Mouse (Mus musculus): ENCODE measurements around the gene Ddit4l.
"Not testable (repeated sequence)": the region's sequence is repeated elsewhere in the genome, so short reads cannot be mapped to it uniquely, and the experiment has no call there.

Ddit4l gene

DNA sequence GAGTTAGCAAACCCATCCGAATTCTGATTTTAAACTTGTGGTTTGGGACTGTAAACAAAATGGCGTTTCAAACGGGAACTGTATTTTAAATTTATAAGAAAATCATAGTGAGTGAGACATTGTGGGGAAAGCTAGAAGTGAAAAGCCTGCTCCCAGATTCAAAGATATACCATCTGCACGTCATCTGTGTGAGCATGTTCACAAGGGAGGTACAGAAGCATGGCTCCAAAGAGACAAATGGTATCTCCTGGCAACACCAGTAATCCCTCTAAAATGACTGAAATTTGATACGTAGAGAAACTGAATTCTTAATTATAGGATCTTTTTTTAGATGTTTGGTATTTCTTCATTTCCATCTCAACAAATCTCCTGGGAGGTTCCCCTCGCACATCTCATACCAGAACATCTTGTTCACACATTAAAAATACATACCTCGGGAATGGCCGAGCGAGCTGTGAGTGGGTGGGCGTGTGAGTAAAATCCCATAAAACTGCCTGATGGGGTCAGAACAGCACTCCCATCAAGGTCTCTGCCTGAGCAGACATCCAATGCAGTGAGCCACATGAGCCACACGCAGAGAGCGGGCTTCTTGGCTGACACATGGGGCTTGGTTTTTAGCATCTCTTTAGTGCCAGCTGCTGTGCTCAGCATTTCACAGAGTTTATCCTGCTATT lies 26.2 kb downstream of the Ddit4l start:
- DNase-seq (ENCODE audit: low read depth, low spot score) = no peak

- no peak for DNase-seq (ENCODE audit: low read depth, low spot score)
These were observed 27.7 kb downstream of the Ddit4l start for GRCm38 (mm10) chr3:137649112-137649511.

GRCm38 (mm10) chr3:137652853-137653252 lies 31.4 kb downstream of the Ddit4l start:
- DNase-seq (ENCODE audit: low read depth, low spot score) = no peak

DNA sequence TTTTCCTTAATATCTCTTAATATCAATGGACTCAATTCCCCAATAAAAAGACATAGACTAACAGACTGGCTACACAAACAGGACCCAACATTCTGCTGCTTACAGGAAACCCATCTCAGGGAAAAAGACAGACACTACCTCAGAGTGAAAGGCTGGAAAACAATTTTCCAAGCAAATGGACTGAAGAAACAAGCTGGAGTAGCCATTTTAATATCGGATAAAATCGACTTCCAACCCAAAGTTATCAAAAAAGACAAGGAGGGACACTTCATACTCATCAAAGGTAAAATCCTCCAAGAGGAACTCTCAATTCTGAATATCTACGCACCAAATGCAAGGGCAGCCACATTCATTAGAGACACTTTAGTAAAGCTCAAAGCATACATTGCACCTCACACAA lies 49.8 kb downstream of the Ddit4l start, which contains the start of gene Gm21962:
Gene Gm21962 (plus strand): TSS at position 301 of the 400 bp plus-strand sequence.
- DNase-seq (ENCODE audit: low read depth, low spot score) = not testable (repeated sequence)
